Mouse (Mus musculus): ENCODE measurements around the gene Rab38. TPM values are rescaled to one million over a fixed set of nuclear protein-coding genes. Genes with fewer than 3 reads are reported as not detected.

Gene Rab38
- polyA plus RNA-seq (2012; rRNA removed) = 0.73 and 0.81 TPM in 2 replicates

GRCm38 (mm10) chr7:88429786-88430691, at the start of gene Rab38:
Gene Rab38, plus strand, starts transcription at chr7:88430273.
- DNase-seq (ENCODE audit: low read depth, low spot score) = no peak

GRCm38 (mm10) chr7:88394568-88394967, 35.5 kb upstream of the Rab38 start:
- no peak for DNase-seq (ENCODE audit: low read depth, low spot score)
- WGBS = 84% methylated on average over 1 of the region's 1 CpGs

More at GRCm38 (mm10) chr7:88429786-88430691, at the start of gene Rab38:
- WGBS = 3% methylated on average over 35 of the region's 35 CpGs

- WGBS = 39% methylated on average over 2 of the region's 2 CpGs
- DNase-seq (ENCODE audit: low read depth, low spot score) = no peak
These were observed 34.3 kb upstream of the Rab38 start for GRCm38 (mm10) chr7:88395745-88396144.

- no peak for DNase-seq (ENCODE audit: low read depth, low spot score)
- WGBS = 84% methylated on average over 1 of the region's 1 CpGs
These were observed 24.8 kb upstream of the Rab38 start for GRCm38 (mm10) chr7:88405311-88405710.

GRCm38 (mm10) chr7:88406466-88406865, 23.6 kb upstream of the Rab38 start:
- DNase-seq (ENCODE audit: low read depth, low spot score) = no peak
- WGBS = 58% methylated on average over 2 of the region's 2 CpGs

- no peak for DNase-seq (ENCODE audit: low read depth, low spot score)
These were observed 8.3 kb upstream of the Rab38 start for GRCm38 (mm10) chr7:88421821-88422220.

GRCm38 (mm10) chr7:88423889-88424288, 6.2 kb upstream of the Rab38 start:
- DNase-seq (ENCODE audit: low read depth, low spot score) = no peak
- 78% methylated on average over 2 of the region's 2 CpGs for WGBS

GRCm38 (mm10) chr7:88425744-88426143, 4.3 kb upstream of the Rab38 start:
- DNase-seq (ENCODE audit: low read depth, low spot score) = no peak
- WGBS = 22% methylated on average over 3 of the region's 3 CpGs

GRCm38 (mm10) chr7:88427484-88427883, 2.6 kb upstream of the Rab38 start:
- WGBS = 88% methylated on average over 3 of the region's 3 CpGs
- DNase-seq (ENCODE audit: low read depth, low spot score) = no peak

- WGBS = 10% methylated on average over 13 of the region's 13 CpGs
- no peak for DNase-seq (ENCODE audit: low read depth, low spot score)
These were observed 615 bp downstream of the Rab38 start for GRCm38 (mm10) chr7:88430692-88431084.

- DNase-seq (ENCODE audit: low read depth, low spot score) = no peak
These were observed 10.2 kb downstream of the Rab38 start for GRCm38 (mm10) chr7:88440301-88440700.

- no peak for DNase-seq (ENCODE audit: low read depth, low spot score)
These were observed 12.6 kb downstream of the Rab38 start for GRCm38 (mm10) chr7:88442649-88443048.

- 62% methylated on average over 4 of the region's 4 CpGs for WGBS
- DNase-seq (ENCODE audit: low read depth, low spot score) = no peak
These were observed 13.4 kb downstream of the Rab38 start for GRCm38 (mm10) chr7:88443435-88443834.

- 67% methylated on average over 2 of the region's 2 CpGs for WGBS
- no peak for DNase-seq (ENCODE audit: low read depth, low spot score)
These were observed 15.3 kb downstream of the Rab38 start for GRCm38 (mm10) chr7:88445320-88445903.

GRCm38 (mm10) chr7:88453234-88453633, 23.2 kb downstream of the Rab38 start:
- 73% methylated on average over 1 of the region's 1 CpGs for WGBS
- DNase-seq (ENCODE audit: low read depth, low spot score) = no peak

GRCm38 (mm10) chr7:88457827-88458226, 27.8 kb downstream of the Rab38 start:
- DNase-seq (ENCODE audit: low read depth, low spot score) = no peak
- 69% methylated on average over 3 of the region's 3 CpGs for WGBS

GRCm38 (mm10) chr7:88467754-88468153, 37.7 kb downstream of the Rab38 start:
- 61% methylated on average over 3 of the region's 3 CpGs for WGBS
- no peak for DNase-seq (ENCODE audit: low read depth, low spot score)

GRCm38 (mm10) chr7:88482110-88482619, 52.1 kb downstream of the Rab38 start:
- 66% methylated on average over 7 of the region's 7 CpGs for WGBS
- DNase-seq (ENCODE audit: low read depth, low spot score) = no peak

GRCm38 (mm10) chr7:88482628-88483027, 52.6 kb downstream of the Rab38 start:
- 54% methylated on average over 7 of the region's 7 CpGs for WGBS
- DNase-seq (ENCODE audit: low read depth, low spot score) = no peak

GRCm38 (mm10) chr7:88491020-88491419, 60.9 kb downstream of the Rab38 start:
- 27% methylated on average over 2 of the region's 2 CpGs for WGBS
- DNase-seq (ENCODE audit: low read depth, low spot score) = no peak

GRCm38 (mm10) chr7:88502217-88502817, 72.2 kb downstream of the Rab38 start:
- DNase-seq (ENCODE audit: low read depth, low spot score) = no peak
- 74% methylated on average over 5 of the region's 5 CpGs for WGBS
